8 mouse cellular contexts compared by ENCODE assay signal in the genomic region with DNA sequence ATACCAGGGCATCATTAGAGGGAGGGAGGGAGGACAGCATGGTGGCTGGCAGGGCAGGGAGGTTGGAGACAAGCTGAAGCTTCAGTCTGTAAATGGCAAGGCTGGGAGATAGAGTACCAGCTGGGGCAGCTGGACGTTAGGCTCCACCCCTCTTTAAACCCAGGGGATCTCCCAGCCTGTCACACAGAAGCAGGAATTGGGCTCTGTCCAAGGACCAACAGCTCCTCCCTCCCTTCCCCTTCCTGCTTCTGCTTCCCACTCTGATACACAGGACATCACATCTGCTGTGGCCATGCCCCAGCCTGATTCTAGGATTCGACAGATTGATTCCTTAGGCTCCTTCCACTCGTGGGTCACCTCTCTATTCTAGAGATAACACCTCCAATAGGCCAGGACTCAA. TPM values are rescaled to one million over a fixed set of nuclear protein-coding genes. Genes with fewer than 3 reads are reported as not detected.
A peak's percentile ranks its signal among the peaks of the same experiment; 100 is the strongest.
DNase-seq lines count a peak whose midpoint lies in the region; ATAC-seq and TF ChIP-seq lines count a peak whose summit lies in the region.

No protein-coding gene starts in this region.

- DNase-seq in layer of hippocampus, adult 8-10 months (ENCODE audit: low spot score in 2 of 2), result peak; percentile 49 to 62
- no peak for DNase-seq in layer of hippocampus, adult 9-10 months (ENCODE audit: low spot score)
- peak; percentile 94 for DNase-seq in brain, adult 2 months (ENCODE audit: low read depth, low spot score)
- peak; percentile 81 for DNase-seq in kidney, postnatal 0 days (ENCODE audit: low spot score)

- H3K27ac ChIP-seq in heart, embryonic 12.5 days (ENCODE audit: poor library complexity, severe bottlenecking), result 0 out of 2 replicates have a peak overlapping the region, but pooled peaks have one; percentile 1
- H3K27ac ChIP-seq in kidney, postnatal 0 days, result no peak overlapping the region
- peak overlapping the region; percentile 35 for H3K27ac ChIP-seq in midbrain, embryonic 13.5 days

- TF ChIP-seq CTCF in kidney, postnatal 0 days (IDR thresholded peaks at IDR 0.05; ENCODE audit: low read depth), result no peak

- ATAC-seq in heart, embryonic 12.5 days (ENCODE audit: insufficient number of reproducible peaks, low FRiP score), result peak; percentile 59; the same call in 1 of the 2 replicates
- ATAC-seq in kidney, postnatal 0 days (replicated peaks; ENCODE audit: low FRiP score, low read depth), result no peak
- peak; percentile 38; the same call in 1 of the 2 replicates for ATAC-seq in midbrain, embryonic 13.5 days
- ATAC-seq in erythroblast, adult 5-6 weeks (replicated peaks; ENCODE audit: low FRiP score, poor library complexity, severe bottlenecking), result no peak
- no peak for ATAC-seq in activated CD4-positive, CD25-positive, alpha-beta regulatory T cell, adult 4 months

- H3K4me1 ChIP-seq in heart, embryonic 12.5 days (replicated peaks), result peaks cover 47% of the 10 kb centered on the region
- peaks cover 10% of the 10 kb centered on the region for H3K4me1 ChIP-seq in kidney, postnatal 0 days (replicated peaks; ENCODE audit: insufficient read depth, low read length)
- H3K4me1 ChIP-seq in midbrain, embryonic 13.5 days (replicated peaks), result peaks cover 46% of the 10 kb centered on the region

- no peaks in the 10 kb centered on the region for H3K9me3 ChIP-seq in heart, embryonic 12.5 days (replicated peaks)
- H3K9me3 ChIP-seq in kidney, postnatal 0 days (replicated peaks; ENCODE audit: low read length), result no peaks in the 10 kb centered on the region
- no peaks in the 10 kb centered on the region for H3K9me3 ChIP-seq in midbrain, embryonic 13.5 days

- peak overlapping the region; percentile 31; the same call in 1 of the 2 replicates for H3K9ac ChIP-seq in heart, embryonic 12.5 days
- H3K9ac ChIP-seq in kidney, postnatal 0 days (ENCODE audit: low read depth, low read length), result no peak overlapping the region
- 0 out of 2 replicates have a peak overlapping the region, but pooled peaks have one; percentile 30 for H3K9ac ChIP-seq in midbrain, embryonic 13.5 days (replicated peaks)

- no peak overlapping the region for H3K4me2 ChIP-seq in heart, embryonic 12.5 days
- no peak overlapping the region for H3K4me2 ChIP-seq in kidney, postnatal 0 days (ENCODE audit: low read length)
- H3K4me2 ChIP-seq in midbrain, embryonic 13.5 days (replicated peaks), result no peak overlapping the region; the same call in 1 of the 2 replicates

- no peak overlapping the region for H3K4me3 ChIP-seq in heart, embryonic 12.5 days
- H3K4me3 ChIP-seq in kidney, postnatal 0 days (replicated peaks; ENCODE audit: low read depth, low read length), result no peak overlapping the region
- H3K4me3 ChIP-seq in midbrain, embryonic 13.5 days (replicated peaks), result no peak overlapping the region

- no peaks in the 10 kb centered on the region for H3K27me3 ChIP-seq in heart, embryonic 12.5 days (replicated peaks)
- H3K27me3 ChIP-seq in kidney, postnatal 0 days (ENCODE audit: insufficient read depth, low read length), result no peaks in the 10 kb centered on the region
- H3K27me3 ChIP-seq in midbrain, embryonic 13.5 days, result no peaks in the 10 kb centered on the region

- 7% methylated on average over 3 of the region's 3 CpGs for WGBS in heart, embryonic 12.5 days
- 24% methylated on average over 3 of the region's 3 CpGs for WGBS in kidney, postnatal 0 days
- WGBS in midbrain, embryonic 13.5 days, result 16% methylated on average over 3 of the region's 3 CpGs

- peaks cover 18% of the 10 kb centered on the region for H3K36me3 ChIP-seq in heart, embryonic 12.5 days
- H3K36me3 ChIP-seq in kidney, postnatal 0 days (ENCODE audit: insufficient read depth, low read length), result peaks cover 11% of the 10 kb centered on the region; the same call in 1 of the 2 replicates
- H3K36me3 ChIP-seq in midbrain, embryonic 13.5 days, result peaks cover 21% of the 10 kb centered on the region

RNA-seq across cellular contexts. Expression of a gene that starts 4.7 kb away (rescaled TPM):
- total RNA-seq in layer of hippocampus, adult 8-10 months (2022), result 100 to 1,000 TPM; 130 to 148 (median 138) TPM
- 27.9 and 30.7 TPM in 2 replicates for polyA plus RNA-seq in heart, embryonic 12.5 days (2016; fragmentation: Nextera tagmentation; extraction: Ambion mirVana)
- polyA plus RNA-seq in kidney, postnatal 0 days (2015; fragmentation: Nextera tagmentation; extraction: Ambion mirVana), result 24.8 and 26.7 TPM in 2 replicates
- 65.4 and 74.5 TPM in 2 replicates for polyA plus RNA-seq in midbrain, embryonic 13.5 days (2015; fragmentation: Nextera tagmentation; extraction: Ambion mirVana)
- 3.3 and 8.8 TPM in 2 replicates for total RNA-seq in erythroblast, adult 5-6 weeks (2015; ENCODE audit: low replicate concordance)
- 2.6 TPM in 1 of 2 replicates, not detected in the other for total RNA-seq in erythroblast, adult 5-6 weeks (2017; ENCODE audit: low replicate concordance)
- polyA plus RNA-seq in activated CD4-positive, CD25-positive, alpha-beta regulatory T cell, adult 4 months (2017; shearing (Covaris generic)), result 1 to 10 TPM; 1.9 to 2.5 TPM

RNA-seq across cellular contexts. Expression of a gene that starts 11.2 kb away (rescaled TPM):
- total RNA-seq in layer of hippocampus, adult 8-10 months (2022), result 10 to 100 TPM; 60.1 to 69.7 (median 65.5) TPM
- polyA plus RNA-seq in heart, embryonic 12.5 days (2016; fragmentation: Nextera tagmentation; extraction: Ambion mirVana), result 142 and 155 TPM in 2 replicates
- 219 and 230 TPM in 2 replicates for polyA plus RNA-seq in kidney, postnatal 0 days (2015; fragmentation: Nextera tagmentation; extraction: Ambion mirVana)
- polyA plus RNA-seq in midbrain, embryonic 13.5 days (2015; fragmentation: Nextera tagmentation; extraction: Ambion mirVana), result 146 and 151 TPM in 2 replicates
- 5.4 and 13.2 TPM in 2 replicates for total RNA-seq in erythroblast, adult 5-6 weeks (2015; ENCODE audit: low replicate concordance)
- total RNA-seq in erythroblast, adult 5-6 weeks (2017; ENCODE audit: low replicate concordance), result 7.4 and 32.9 TPM in 2 replicates
- 100 to 1,000 TPM; 214 to 228 TPM for polyA plus RNA-seq in activated CD4-positive, CD25-positive, alpha-beta regulatory T cell, adult 4 months (2017; shearing (Covaris generic))

RNA-seq across cellular contexts. Expression of a gene that starts 11.6 kb away (rescaled TPM):
- 100 to 1,000 TPM in 1 of 4 experiments, 10 to 100 TPM in 3; 97.0 to 102 (median 98.2) TPM for total RNA-seq in layer of hippocampus, adult 8-10 months (2022)
- polyA plus RNA-seq in heart, embryonic 12.5 days (2016; fragmentation: Nextera tagmentation; extraction: Ambion mirVana), result 45.5 and 45.6 TPM in 2 replicates
- 72.0 and 76.6 TPM in 2 replicates for polyA plus RNA-seq in kidney, postnatal 0 days (2015; fragmentation: Nextera tagmentation; extraction: Ambion mirVana)
- 75.6 and 79.9 TPM in 2 replicates for polyA plus RNA-seq in midbrain, embryonic 13.5 days (2015; fragmentation: Nextera tagmentation; extraction: Ambion mirVana)
- 0.19 and 2.9 TPM in 2 replicates for total RNA-seq in erythroblast, adult 5-6 weeks (2015; ENCODE audit: low replicate concordance)
- 3.1 and 8.9 TPM in 2 replicates for total RNA-seq in erythroblast, adult 5-6 weeks (2017; ENCODE audit: low replicate concordance)
- 10 to 100 TPM; 12.4 to 13.6 TPM for polyA plus RNA-seq in activated CD4-positive, CD25-positive, alpha-beta regulatory T cell, adult 4 months (2017; shearing (Covaris generic))

RNA-seq across cellular contexts. Expression of a gene that starts 11.7 kb away (rescaled TPM):
- total RNA-seq in layer of hippocampus, adult 8-10 months (2022), result 10 to 100 TPM in 2 of 4 experiments, 1 to 10 TPM in 2; 6.8 to 15.0 (median 11.0) TPM
- polyA plus RNA-seq in heart, embryonic 12.5 days (2016; fragmentation: Nextera tagmentation; extraction: Ambion mirVana), result 14.1 and 14.8 TPM in 2 replicates
- 33.7 and 35.8 TPM in 2 replicates for polyA plus RNA-seq in kidney, postnatal 0 days (2015; fragmentation: Nextera tagmentation; extraction: Ambion mirVana)
- 14.7 and 15.1 TPM in 2 replicates for polyA plus RNA-seq in midbrain, embryonic 13.5 days (2015; fragmentation: Nextera tagmentation; extraction: Ambion mirVana)
- total RNA-seq in erythroblast, adult 5-6 weeks (2015; ENCODE audit: low replicate concordance), result 3.1 and 9.2 TPM in 2 replicates
- total RNA-seq in erythroblast, adult 5-6 weeks (2017; ENCODE audit: low replicate concordance), result 0.42 and 5.0 TPM in 2 replicates
- 1 to 10 TPM; 3.1 to 5.4 TPM for polyA plus RNA-seq in activated CD4-positive, CD25-positive, alpha-beta regulatory T cell, adult 4 months (2017; shearing (Covaris generic))

RNA-seq across cellular contexts. Expression of a gene that starts 22.0 kb away (rescaled TPM):
- 1 to 10 TPM; 5.0 to 9.8 (median 7.4) TPM for total RNA-seq in layer of hippocampus, adult 8-10 months (2022)
- 0.41 and 0.52 TPM in 2 replicates for polyA plus RNA-seq in heart, embryonic 12.5 days (2016; fragmentation: Nextera tagmentation; extraction: Ambion mirVana)
- polyA plus RNA-seq in kidney, postnatal 0 days (2015; fragmentation: Nextera tagmentation; extraction: Ambion mirVana), result 0.09 and 0.91 TPM in 2 replicates
- polyA plus RNA-seq in midbrain, embryonic 13.5 days (2015; fragmentation: Nextera tagmentation; extraction: Ambion mirVana), result 1.7 and 2.5 TPM in 2 replicates
- not detected in 2 replicates for total RNA-seq in erythroblast, adult 5-6 weeks (2015; ENCODE audit: low replicate concordance)
- total RNA-seq in erythroblast, adult 5-6 weeks (2017; ENCODE audit: low replicate concordance), result under 0.01 and 0.14 TPM in 2 replicates
- 1 to 10 TPM in 1 of 2 experiments, under 1 TPM in 1; 0.98 to 1.1 TPM for polyA plus RNA-seq in activated CD4-positive, CD25-positive, alpha-beta regulatory T cell, adult 4 months (2017; shearing (Covaris generic))

Comparison
In these comparisons a context has a peak if more than half of its experiments do, and no peak if none do; other contexts are left out.
1. ATAC-seq: peak in heart, embryonic 12.5 days (single experiment) and midbrain, embryonic 13.5 days (single experiment); none in kidney, postnatal 0 days (single experiment), erythroblast, adult 5-6 weeks (single experiment) and activated CD4-positive, CD25-positive, alpha-beta regulatory T cell, adult 4 months (single experiment).